Mouse (Mus musculus) thymus, adult 2 months (tissue): ENCODE results near the gene Mpp4.

Experiments used
- CTCF ChIP-seq: fragments of 200-500 bp; IDR thresholded peaks from 2 replicates; pipeline ENCODE4 v1.5.1; 2012; ENCODE audit warnings: mild to moderate bottlenecking, control low read depth, low read length, moderate library complexity, borderline replicate concordance; ENCODE audit not compliant: control insufficient read depth, poor library complexity, insufficient read depth; ENCODE audit errors: extremely low read depth
- POLR2A ChIP-seq: fragments of 200-500 bp; IDR thresholded peaks from 2 replicates; pipeline ENCODE4 v1.6.1; 2012; ENCODE audit warnings: mild to moderate bottlenecking, low read length, control low read depth, moderate library complexity; ENCODE audit not compliant: control insufficient read depth, poor library complexity, insufficient read depth; ENCODE audit errors: extremely low read depth

DNA sequence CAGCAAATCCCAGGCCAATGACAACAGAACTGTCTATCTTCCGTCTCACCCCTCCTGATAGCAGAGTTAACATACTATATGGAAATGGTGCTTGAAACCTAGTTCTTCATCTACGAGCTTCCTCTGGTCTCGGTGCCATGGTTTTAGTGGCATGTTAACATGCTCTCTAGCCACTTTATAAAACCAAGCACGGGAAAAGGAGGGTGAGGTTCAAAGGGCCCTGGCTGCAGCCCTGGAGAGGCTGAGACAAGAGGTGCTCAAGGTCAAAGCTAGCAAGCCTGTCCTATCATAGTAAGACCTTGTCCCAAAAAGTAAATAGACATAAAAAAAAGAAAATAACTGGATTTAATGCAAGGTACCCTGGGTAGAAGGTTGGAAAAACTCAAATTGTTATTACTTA is 48.5 kb upstream of the Mpp4 start:
- TF ChIP-seq CTCF = no peak
- no peak for TF ChIP-seq POLR2A
